Mouse (Mus musculus) c-Kit-negative CD71-positive TER-119-positive erythroid progenitor cells, embryonic 14.5 days (primary cell): Measurements from ENCODE around the gene Tenm4.

Source experiments
- DNase-seq: peaks from one replicate; pipeline ENCODE4 v3.0.0-alpha.2; 2013; ENCODE audit warnings: low read depth, low spot score

Tenm4 gene

DNA sequence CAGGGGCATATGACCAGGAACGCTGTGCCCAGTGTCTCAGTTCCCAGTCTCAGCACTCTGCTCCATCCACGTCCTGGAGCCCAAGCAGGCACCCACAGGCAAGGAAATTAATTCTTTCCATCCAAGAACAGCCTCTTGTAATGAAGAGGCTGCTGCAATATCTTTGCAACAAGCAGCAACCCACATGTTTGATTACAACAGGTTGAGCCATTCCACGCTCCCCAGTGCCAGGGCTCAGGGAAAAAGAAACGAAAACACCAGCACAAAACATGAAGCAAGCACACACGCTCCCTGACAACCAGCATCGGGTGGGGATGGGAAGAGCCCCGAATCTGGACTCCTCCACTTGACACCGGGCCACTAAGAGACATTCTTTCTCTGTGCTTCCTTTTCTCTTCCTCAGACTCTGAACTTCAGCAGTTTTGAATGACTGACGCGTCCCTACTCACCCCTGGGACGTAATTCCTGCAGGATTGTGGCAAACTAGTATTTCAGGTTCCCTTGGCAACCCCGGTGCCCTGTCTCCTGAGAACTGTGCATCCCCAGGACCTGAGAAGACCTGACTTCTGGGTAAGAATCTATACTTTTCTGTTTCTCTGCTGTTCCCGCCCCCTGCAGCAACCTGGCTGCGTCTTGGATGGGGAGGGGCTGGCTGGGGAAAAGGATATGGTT is at the start of gene Tenm4:
Gene Tenm4, plus strand, starts transcription at position 323 of the 672 bp plus-strand sequence.
- DNase-seq: no peak

- no peak for DNase-seq
Observed at GRCm38 (mm10) chr7:96130763-96131162, 40.3 kb upstream of the Tenm4 start.

GRCm38 (mm10) chr7:96131175-96131574 is 39.9 kb upstream of the Tenm4 start:
- DNase-seq: no peak

GRCm38 (mm10) chr7:96136497-96136961 is 34.5 kb upstream of the Tenm4 start:
- DNase-seq: no peak

GRCm38 (mm10) chr7:96141876-96142275 is 29.2 kb upstream of the Tenm4 start:
- no peak for DNase-seq

GRCm38 (mm10) chr7:96142973-96143596 is 28.0 kb upstream of the Tenm4 start:
- DNase-seq: no peak

DNA sequence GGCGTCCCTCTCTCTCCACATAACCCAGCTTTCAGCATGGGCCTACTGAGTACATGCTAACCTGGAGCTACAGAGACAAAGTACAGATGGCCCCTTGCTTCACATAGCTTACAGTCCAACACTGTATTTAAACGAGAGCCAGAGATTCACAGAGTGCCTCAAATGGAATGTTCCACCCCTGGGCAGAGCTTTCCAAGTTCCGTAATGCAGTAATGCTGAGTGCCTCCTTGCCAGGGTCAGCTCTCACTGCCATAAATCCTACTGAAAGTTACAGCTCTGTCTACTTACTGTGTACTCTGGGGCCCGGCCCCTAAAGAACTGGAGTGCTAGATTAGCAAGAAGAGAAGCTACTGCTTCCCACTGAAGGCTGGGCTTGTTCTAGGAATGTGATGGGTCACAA is 23.6 kb upstream of the Tenm4 start:
- DNase-seq: no peak

GRCm38 (mm10) chr7:96148191-96148590 is 22.9 kb upstream of the Tenm4 start:
- DNase-seq: no peak

- no peak for DNase-seq
Observed at GRCm38 (mm10) chr7:96151277-96151676, 19.8 kb upstream of the Tenm4 start.

GRCm38 (mm10) chr7:96151961-96152360 is 19.1 kb upstream of the Tenm4 start:
- DNase-seq: no peak

GRCm38 (mm10) chr7:96152431-96152830 is 18.6 kb upstream of the Tenm4 start:
- no peak for DNase-seq

DNA sequence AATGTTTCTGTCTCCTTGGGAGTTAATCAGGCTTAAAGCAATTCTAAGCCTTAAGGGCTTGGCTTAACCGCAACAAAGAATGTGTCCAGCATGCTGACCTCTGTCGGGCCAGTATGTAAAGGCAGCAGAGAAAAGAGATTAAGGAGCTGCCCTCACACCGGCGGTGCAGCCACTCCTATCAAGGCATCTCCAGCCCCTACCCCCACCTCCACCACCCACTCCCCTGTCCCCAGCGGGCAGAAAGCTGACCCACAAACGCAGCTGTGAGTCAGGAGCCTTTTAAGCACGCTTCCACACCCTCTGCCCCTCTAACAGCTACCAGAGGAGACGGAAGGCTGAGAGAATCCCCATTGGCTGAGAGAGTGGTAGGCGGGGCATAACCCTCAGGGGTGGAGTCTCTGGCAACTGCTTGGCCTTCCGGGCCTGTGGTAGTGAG is 18.1 kb upstream of the Tenm4 start:
- no peak for DNase-seq

DNA sequence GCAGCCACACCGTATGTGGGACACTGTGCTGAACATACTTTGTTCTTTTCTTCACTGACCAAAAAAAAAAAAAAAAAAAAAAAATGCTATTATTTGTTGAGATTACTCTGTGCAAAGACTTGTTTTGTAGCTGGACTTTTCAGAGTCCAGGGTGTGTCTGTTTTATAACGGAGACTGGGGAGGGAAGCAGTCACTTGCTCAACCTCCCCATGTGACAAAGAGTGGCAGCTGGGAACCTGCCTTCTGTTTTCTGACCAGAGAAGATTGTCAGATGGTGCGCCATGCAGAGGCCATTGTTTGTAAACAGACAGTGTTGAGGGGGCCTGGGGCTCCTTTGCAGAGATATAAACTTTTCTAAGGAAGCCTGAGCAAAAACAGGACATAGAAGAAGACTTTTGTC is 17.0 kb upstream of the Tenm4 start:
- DNase-seq: no peak

DNA sequence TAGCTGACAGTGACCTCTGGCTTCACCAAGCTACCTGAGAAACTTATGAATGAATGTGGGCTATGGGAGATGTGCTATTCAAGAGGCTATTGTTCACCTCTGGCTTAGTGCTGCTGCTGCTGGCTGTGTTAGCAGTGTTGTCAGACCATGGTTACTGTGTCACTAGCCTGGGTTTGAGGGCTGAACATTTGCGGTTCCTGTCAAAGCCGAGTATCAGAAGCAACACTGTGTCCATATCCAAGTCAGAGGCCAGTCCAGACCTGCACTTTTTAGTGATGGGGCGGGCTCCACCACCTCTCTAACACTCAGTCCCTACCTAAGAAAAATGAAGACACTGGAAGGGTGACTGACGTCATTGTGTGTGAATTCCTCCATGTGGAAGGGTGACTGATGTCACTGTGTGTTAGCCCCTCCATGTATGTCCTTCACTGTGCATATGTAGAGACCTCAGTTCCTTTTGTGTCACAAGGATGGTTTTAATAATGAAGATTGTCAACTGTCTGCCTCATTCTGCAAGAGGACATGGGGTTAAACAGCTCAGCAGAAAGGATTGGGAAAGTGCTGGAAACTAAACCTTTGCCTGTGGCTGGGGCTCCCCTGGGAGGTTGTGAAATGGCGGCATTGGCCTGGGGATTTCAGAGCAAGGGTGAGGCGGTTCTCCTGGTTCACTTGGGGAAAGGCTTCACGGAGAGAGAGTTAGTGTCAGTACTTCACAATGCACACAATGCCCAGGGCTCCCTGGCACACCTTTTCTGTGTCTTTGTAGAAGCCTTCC is 14.4 kb upstream of the Tenm4 start:
- DNase-seq: no peak

DNA sequence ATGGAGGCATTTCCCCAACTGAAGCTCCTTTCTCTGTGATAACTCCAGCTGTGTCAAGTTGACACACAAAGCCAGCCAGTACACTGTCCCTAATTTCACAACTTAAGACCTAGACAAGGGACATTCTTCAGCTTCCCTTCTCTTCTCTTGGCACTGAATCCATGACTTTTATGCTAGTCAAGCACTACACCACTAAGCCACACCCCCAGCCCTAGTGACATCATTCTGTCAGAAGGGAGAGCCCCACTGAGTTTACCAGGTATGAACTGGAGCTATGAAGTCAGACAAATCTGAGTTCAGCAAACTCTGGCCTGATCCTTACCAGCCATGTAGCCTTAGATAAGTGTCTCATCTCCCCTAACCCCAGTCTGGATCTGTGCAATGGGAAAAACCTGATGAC is 6.9 kb upstream of the Tenm4 start:
- DNase-seq: no peak

GRCm38 (mm10) chr7:96168921-96169320 is 2.1 kb upstream of the Tenm4 start:
- no peak for DNase-seq

- no peak for DNase-seq
Observed at GRCm38 (mm10) chr7:96171596-96172563, 834 bp downstream of the Tenm4 start.

DNA sequence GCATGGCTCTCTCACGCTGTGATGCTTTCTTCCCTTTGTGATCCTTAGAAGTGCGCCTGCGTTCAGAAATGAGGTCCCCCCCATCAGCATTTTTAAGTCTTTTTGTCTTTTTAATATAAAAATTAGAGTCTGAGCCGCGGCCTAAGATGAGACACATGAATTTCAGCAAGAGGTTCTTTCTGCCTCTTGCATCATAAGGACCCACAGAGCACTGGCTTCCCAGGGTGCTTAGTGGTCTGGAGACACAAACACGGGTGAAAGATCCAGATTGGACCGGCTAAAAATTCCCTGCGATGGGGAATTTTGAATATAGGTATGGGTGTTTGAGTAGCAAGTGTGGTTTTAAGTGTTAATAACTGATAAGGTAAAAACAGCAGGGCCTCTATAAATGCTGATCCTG is 5.7 kb downstream of the Tenm4 start:
- DNase-seq: no peak

GRCm38 (mm10) chr7:96181751-96182150 is 10.7 kb downstream of the Tenm4 start:
- no peak for DNase-seq

- no peak for DNase-seq
Observed at GRCm38 (mm10) chr7:96183195-96183594, 12.1 kb downstream of the Tenm4 start.

GRCm38 (mm10) chr7:96185411-96185810 is 14.4 kb downstream of the Tenm4 start:
- DNase-seq: no peak
